Mouse (Mus musculus) heart, embryonic 11.5 days (tissue): Measurements from ENCODE around the gene Nin. TPM values are rescaled to one million over a fixed set of nuclear protein-coding genes. Genes with fewer than 3 reads are reported as not detected.

ENCODE experiments used
- ATAC-seq: fragments of 200-750 bp; cut with Nextera tagmentation; replicated peaks from 2 replicates; pipeline ENCODE4 v1.8.0; 2017; ENCODE audit warnings: moderate library complexity; ENCODE audit not compliant: insufficient number of reproducible peaks, low FRiP score, low TSS enrichment
- H3K27ac ChIP-seq: fragments of 300-500 bp; sonication (generic); 2 replicates; pipeline ENCODE4 v1.5.1; 2014; ENCODE audit warnings: mild to moderate bottlenecking, low read depth, low read length
- H3K27me3 ChIP-seq: fragments of 300-500 bp; sonication (generic); 2 replicates; pipeline ENCODE4 v1.6.1; 2014; ENCODE audit warnings: mild to moderate bottlenecking, low read length, mixed read lengths; ENCODE audit not compliant: control insufficient read depth, insufficient read depth
- H3K36me3 ChIP-seq: fragments of 300-500 bp; sonication (generic); 2 replicates; pipeline ENCODE4 v1.6.1; 2014; ENCODE audit warnings: mild to moderate bottlenecking, low read length, moderate library complexity, mixed read lengths; ENCODE audit not compliant: control insufficient read depth, insufficient read depth
- H3K4me1 ChIP-seq: fragments of 300-500 bp; sonication (generic); 2 replicates; pipeline ENCODE4 v1.6.1; 2014; ENCODE audit warnings: low read length; ENCODE audit not compliant: control insufficient read depth, insufficient read depth
- H3K4me2 ChIP-seq: fragments of 300-500 bp; sonication (generic); 2 replicates; pipeline ENCODE4 v1.6.1; 2014; ENCODE audit warnings: mild to moderate bottlenecking, moderate library complexity
- H3K4me3 ChIP-seq: fragments of 300-500 bp; sonication (generic); 2 replicates; pipeline ENCODE4 v1.5.1; 2014; ENCODE audit warnings: low read depth, low read length
- H3K9ac ChIP-seq: fragments of 300-500 bp; sonication (generic); 2 replicates; pipeline ENCODE4 v1.6.1; 2014; ENCODE audit warnings: mild to moderate bottlenecking, low read depth, low read length, moderate library complexity
- H3K9me3 ChIP-seq: fragments of 300-500 bp; sonication (generic); replicated peaks from 2 replicates; pipeline ENCODE4 v1.6.1; 2016; ENCODE audit warnings: low read length; ENCODE audit not compliant: control insufficient read depth
- WGBS: fragments of 180-500 bp; shearing (Covaris S2); extraction: QIAGEN DNeasy Blood & Tissue Kit; methylation state at CpG from one replicate; pipeline ENCODE4 v1.1.7; 2014; ENCODE audit not compliant: insufficient replicate concordance; 5-methylcytosine and 5-hydroxymethylcytosine counted together
- polyA plus RNA-seq: library from polyadenylated mRNA; unstranded; fragments of >200 nt; fragmentation: Nextera tagmentation; extraction: Ambion mirVana; gene quantifications from 2 replicates; pipeline ENCODE4 v1.2.1, GENCODE M21; 2014

Gene Nin
- polyA plus RNA-seq, 1 experiment from 2014 or later = 9.1 TPM

- Histone ChIP-seq H3K27me3 (no peaks in the 10 kb centered on the region), H3K4me2 (no peak overlapping the region), H3K4me1 (peaks cover 7% of the 10 kb centered on the region; the same call in 1 of the 2 replicates), H3K9ac (no peak overlapping the region), H3K9me3 (no peaks in the 10 kb centered on the region), H3K4me3 (no peak overlapping the region), H3K27ac (no peak overlapping the region), H3K36me3 (no peaks in the 10 kb centered on the region)
- WGBS = 45% methylated on average over 6 of the region's 6 CpGs
- ATAC-seq = no peak
Measured at GRCm38 (mm10) chr12:70068647-70069257, 44.8 kb downstream of the Nin start.

- Histone ChIP-seq H3K9me3 (no peaks in the 10 kb centered on the region), H3K9ac (no peak overlapping the region), H3K36me3 (no peaks in the 10 kb centered on the region), H3K4me3 (no peak overlapping the region), H3K4me2 (no peak overlapping the region), H3K27me3 (no peaks in the 10 kb centered on the region), H3K4me1 (peaks cover 5% of the 10 kb centered on the region; the same call in 1 of the 2 replicates), H3K27ac (no peak overlapping the region)
- 78% methylated on average over 9 of the region's 9 CpGs for WGBS
- ATAC-seq = no peak
Measured at GRCm38 (mm10) chr12:70067849-70068248, 45.7 kb downstream of the Nin start.

GRCm38 (mm10) chr12:70062114-70062513 lies 51.4 kb downstream of the Nin start:
- no peak for ATAC-seq
- H3K9ac ChIP-seq = no peak overlapping the region
- no peak overlapping the region for H3K27ac ChIP-seq
- H3K9me3 ChIP-seq = no peaks in the 10 kb centered on the region
- 24% methylated on average over 3 of the region's 3 CpGs for WGBS
- H3K4me3 ChIP-seq = no peak overlapping the region
- H3K4me2 ChIP-seq = no peak overlapping the region
- no peaks in the 10 kb centered on the region for H3K27me3 ChIP-seq
- H3K4me1 ChIP-seq = no peaks in the 10 kb centered on the region
- no peaks in the 10 kb centered on the region for H3K36me3 ChIP-seq

- Histone ChIP-seq H3K9me3 (no peaks in the 10 kb centered on the region), H3K27me3 (no peaks in the 10 kb centered on the region), H3K4me3 (no peak overlapping the region), H3K27ac (no peak overlapping the region), H3K4me2 (no peak overlapping the region), H3K9ac (no peak overlapping the region), H3K4me1 (no peaks in the 10 kb centered on the region), H3K36me3 (peaks cover 1% of the 10 kb centered on the region; the same call in 1 of the 2 replicates)
- no peak for ATAC-seq
- 70% methylated on average over 14 of the region's 14 CpGs for WGBS
Measured at GRCm38 (mm10) chr12:70058956-70059851, 54.3 kb downstream of the Nin start.

GRCm38 (mm10) chr12:70050699-70051098 lies 62.8 kb downstream of the Nin start:
- no peaks in the 10 kb centered on the region for H3K4me1 ChIP-seq
- H3K4me2 ChIP-seq = no peak overlapping the region
- 63% methylated on average over 7 of the region's 7 CpGs for WGBS
- H3K27ac ChIP-seq = no peak overlapping the region
- no peak overlapping the region for H3K4me3 ChIP-seq
- H3K27me3 ChIP-seq = no peaks in the 10 kb centered on the region
- ATAC-seq = no peak
- no peak overlapping the region for H3K9ac ChIP-seq
- peaks cover 11% of the 10 kb centered on the region for H3K36me3 ChIP-seq
- H3K9me3 ChIP-seq = no peaks in the 10 kb centered on the region

- peaks cover 5% of the 10 kb centered on the region for H3K36me3 ChIP-seq
- no peaks in the 10 kb centered on the region for H3K4me1 ChIP-seq
- H3K4me3 ChIP-seq = no peak overlapping the region
- no peak for ATAC-seq
- no peaks in the 10 kb centered on the region for H3K27me3 ChIP-seq
- no peaks in the 10 kb centered on the region for H3K9me3 ChIP-seq
- H3K4me2 ChIP-seq = no peak overlapping the region
- H3K9ac ChIP-seq = no peak overlapping the region
- H3K27ac ChIP-seq = no peak overlapping the region
- 83% methylated on average over 9 of the region's 9 CpGs for WGBS
Measured at GRCm38 (mm10) chr12:70048741-70049140, 64.8 kb downstream of the Nin start.

GRCm38 (mm10) chr12:70047281-70047680 lies 66.2 kb downstream of the Nin start:
- no peak for ATAC-seq
- H3K27me3 ChIP-seq = no peaks in the 10 kb centered on the region
- no peak overlapping the region for H3K4me3 ChIP-seq
- H3K36me3 ChIP-seq = peaks cover 3% of the 10 kb centered on the region; the same call in 1 of the 2 replicates
- H3K27ac ChIP-seq = no peak overlapping the region
- H3K9ac ChIP-seq = no peak overlapping the region
- H3K4me1 ChIP-seq = no peaks in the 10 kb centered on the region
- no peaks in the 10 kb centered on the region for H3K9me3 ChIP-seq
- H3K4me2 ChIP-seq = no peak overlapping the region
- WGBS = 86% methylated on average over 7 of the region's 7 CpGs

- H3K4me3 ChIP-seq = no peak overlapping the region
- ATAC-seq = no peak
- peaks cover 3% of the 10 kb centered on the region; the same call in 1 of the 2 replicates for H3K36me3 ChIP-seq
Measured at GRCm38 (mm10) chr12:70044353-70044752, 69.2 kb downstream of the Nin start.

More at GRCm38 (mm10) chr12:70044353-70044752, 69.2 kb downstream of the Nin start:
- no peaks in the 10 kb centered on the region for H3K4me1 ChIP-seq
- no peaks in the 10 kb centered on the region for H3K9me3 ChIP-seq
- 77% methylated on average over 4 of the region's 4 CpGs for WGBS
- no peak overlapping the region for H3K27ac ChIP-seq
- no peak overlapping the region for H3K4me2 ChIP-seq
- H3K9ac ChIP-seq = no peak overlapping the region
- no peaks in the 10 kb centered on the region for H3K27me3 ChIP-seq
